Mouse (Mus musculus): ENCODE results near the gene Tex33.
A peak's percentile ranks its signal among the peaks of the same experiment; 100 is the strongest.

Tex33 gene

GRCm38 (mm10) chr15:78414157-78414556 lies 18.4 kb upstream of the Tex33 start:
- DNase-seq (ENCODE audit: low read depth): no peak

GRCm38 (mm10) chr15:78413719-78414117 lies 18.0 kb upstream of the Tex33 start:
- DNase-seq (ENCODE audit: low read depth): no peak

- DNase-seq (ENCODE audit: low read depth): no peak
Observed at GRCm38 (mm10) chr15:78413083-78413718, 17.5 kb upstream of the Tex33 start.

- DNase-seq (ENCODE audit: low read depth): no peak
Observed at GRCm38 (mm10) chr15:78409570-78410052, 13.9 kb upstream of the Tex33 start.

- peak; percentile 92 for DNase-seq (ENCODE audit: low read depth)
Observed at GRCm38 (mm10) chr15:78406293-78406934, 10.7 kb upstream of the Tex33 start, which contains the start of gene Mpst. Gene Mpst (plus strand): TSS chr15:78406416.

- peak; percentile 77 for DNase-seq (ENCODE audit: low read depth)
Observed at GRCm38 (mm10) chr15:78405517-78406211, 10.0 kb upstream of the Tex33 start, which contains the start of gene Tst. Gene Tst (minus strand): TSS chr15:78405907.

GRCm38 (mm10) chr15:78405098-78405497 lies 9.4 kb upstream of the Tex33 start:
- DNase-seq (ENCODE audit: low read depth): no peak

GRCm38 (mm10) chr15:78403896-78404295 lies 8.2 kb upstream of the Tex33 start:
- DNase-seq (ENCODE audit: low read depth): no peak

- DNase-seq (ENCODE audit: low read depth): no peak
Observed at GRCm38 (mm10) chr15:78403301-78403741, 7.6 kb upstream of the Tex33 start.

- no peak for DNase-seq (ENCODE audit: low read depth)
Observed at GRCm38 (mm10) chr15:78402423-78402822, 6.7 kb upstream of the Tex33 start.

- DNase-seq (ENCODE audit: low read depth): no peak
Observed at GRCm38 (mm10) chr15:78401921-78402320, 6.2 kb upstream of the Tex33 start.

GRCm38 (mm10) chr15:78401345-78401744 lies 5.6 kb upstream of the Tex33 start:
- no peak for DNase-seq (ENCODE audit: low read depth)

- peak; percentile 35 for DNase-seq (ENCODE audit: low read depth)
Observed at GRCm38 (mm10) chr15:78390855-78391254, 4.9 kb downstream of the Tex33 start.

GRCm38 (mm10) chr15:78385564-78385963 lies 10.1 kb downstream of the Tex33 start:
- DNase-seq (ENCODE audit: low read depth): no peak

- DNase-seq (ENCODE audit: low read depth): no peak
Observed at GRCm38 (mm10) chr15:78384220-78385116, 11.2 kb downstream of the Tex33 start.

- DNase-seq (ENCODE audit: low read depth): no peak
Observed at GRCm38 (mm10) chr15:78383450-78384219, 12.1 kb downstream of the Tex33 start.

GRCm38 (mm10) chr15:78382115-78382514 lies 13.6 kb downstream of the Tex33 start:
- DNase-seq (ENCODE audit: low read depth): no peak

GRCm38 (mm10) chr15:78380741-78381140 lies 15.0 kb downstream of the Tex33 start:
- DNase-seq (ENCODE audit: low read depth): no peak

- DNase-seq (ENCODE audit: low read depth): no peak
Observed at GRCm38 (mm10) chr15:78380208-78380607, 15.5 kb downstream of the Tex33 start.

GRCm38 (mm10) chr15:78378556-78378955 lies 17.2 kb downstream of the Tex33 start:
- DNase-seq (ENCODE audit: low read depth): no peak

- no peak for DNase-seq (ENCODE audit: low read depth)
Observed at GRCm38 (mm10) chr15:78377859-78378258, 17.9 kb downstream of the Tex33 start.
